Mouse (Mus musculus) liver, embryonic 14.5 days (tissue): ENCODE measurements at regions not wholly inside any gene's neighbourhood (a gene's known extent, or its start where the extent isn't known, plus 50 kb on each side); places are given as distances from the start of the nearest gene placed in this dataset.

Experiments used
- CTCF ChIP-seq: IDR thresholded peaks from 2 replicates; pipeline ENCODE4 v1.5.1; 2016; ENCODE audit warnings: antibody characterized with exemption, low read depth, control low read depth
- EP300 ChIP-seq: IDR thresholded peaks from 2 replicates; pipeline ENCODE4 v1.6.1; 2016; ENCODE audit warnings: antibody characterized with exemption, low read depth

DNA sequence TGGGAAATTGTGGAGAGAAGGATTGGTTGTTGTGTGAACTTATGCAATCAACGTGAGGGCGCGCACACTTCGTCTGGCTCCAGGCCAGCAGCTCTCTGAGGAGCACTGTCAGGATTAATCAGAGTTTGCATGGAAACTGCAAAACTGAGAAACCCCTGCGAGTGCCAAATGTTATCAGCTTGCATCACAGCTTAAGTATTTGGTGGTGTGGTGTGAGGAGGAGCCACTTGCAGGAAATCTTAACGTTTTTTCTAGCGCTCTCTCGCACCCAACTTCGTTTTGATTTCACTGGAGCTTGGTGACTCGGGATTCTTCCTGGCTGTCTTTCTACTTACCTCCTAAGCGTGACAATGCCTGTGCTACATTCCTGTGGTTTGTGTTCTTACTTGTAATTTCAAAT lies 261.9 kb downstream of the Hhipl2 start:
- TF ChIP-seq CTCF = no peak
- TF ChIP-seq EP300 = no peak
